Mouse (Mus musculus): ENCODE measurements around the gene Gm20696. TPM values are rescaled to one million over a fixed set of nuclear protein-coding genes. Genes with fewer than 3 reads are reported as not detected.

The Gm20696 gene
- polyA plus RNA-seq, 1 experiment, result 0.24 TPM

GRCm38 (mm10) chr6:99439214-99439877 is 227.3 kb downstream of the Gm20696 start:
- H3K4me3 ChIP-seq (ENCODE audit: low read depth, low read length), result no peak overlapping the region
- no peak overlapping the region for H3K9ac ChIP-seq (ENCODE audit: low read depth, poor library complexity, severe bottlenecking)
- H3K9me3 ChIP-seq (replicated peaks; ENCODE audit: control insufficient read depth, insufficient read depth, low read length, poor library complexity, severe bottlenecking), result no peaks in the 10 kb centered on the region; the same call in 1 of the 2 replicates
- H3K27me3 ChIP-seq (ENCODE audit: control insufficient read depth, insufficient read depth, low read length, poor library complexity, severe bottlenecking), result no peaks in the 10 kb centered on the region
- no peak for TF ChIP-seq POLR2A (IDR thresholded peaks at IDR 0.05; ENCODE audit: insufficient read depth, low read length)
- TF ChIP-seq CTCF (IDR thresholded peaks at IDR 0.05; ENCODE audit: low read depth, low read length), result no peak
- no peak for TF ChIP-seq EP300 (IDR thresholded peaks at IDR 0.05; ENCODE audit: insufficient read depth, low read depth, low read length)
- H3K27ac ChIP-seq (ENCODE audit: insufficient read depth, low read length), result no peak overlapping the region
- H3K4me1 ChIP-seq (ENCODE audit: control insufficient read depth, insufficient read depth, low read length), result no peaks in the 10 kb centered on the region
- H3K36me3 ChIP-seq (ENCODE audit: control insufficient read depth, insufficient read depth, low read length, poor library complexity, severe bottlenecking), result no peaks in the 10 kb centered on the region

GRCm38 (mm10) chr6:99436371-99436770 is 230.2 kb downstream of the Gm20696 start:
- Histone ChIP-seq H3K9me3 (replicated peaks; ENCODE audit: control insufficient read depth, insufficient read depth, low read length, poor library complexity, severe bottlenecking) (no peaks in the 10 kb centered on the region; the same call in 1 of the 2 replicates), H3K9ac (ENCODE audit: low read depth, poor library complexity, severe bottlenecking) (no peak overlapping the region), H3K27ac (ENCODE audit: insufficient read depth, low read length) (no peak overlapping the region), H3K27me3 (ENCODE audit: control insufficient read depth, insufficient read depth, low read length, poor library complexity, severe bottlenecking) (no peaks in the 10 kb centered on the region), H3K4me3 (ENCODE audit: low read depth, low read length) (no peak overlapping the region), H3K36me3 (ENCODE audit: control insufficient read depth, insufficient read depth, low read length, poor library complexity, severe bottlenecking) (no peaks in the 10 kb centered on the region), H3K4me1 (ENCODE audit: control insufficient read depth, insufficient read depth, low read length) (no peaks in the 10 kb centered on the region)
- no peak for TF ChIP-seq POLR2A (IDR thresholded peaks at IDR 0.05; ENCODE audit: insufficient read depth, low read length)
- no peak for TF ChIP-seq CTCF (IDR thresholded peaks at IDR 0.05; ENCODE audit: low read depth, low read length)
- no peak for TF ChIP-seq EP300 (IDR thresholded peaks at IDR 0.05; ENCODE audit: insufficient read depth, low read depth, low read length)

GRCm38 (mm10) chr6:99435140-99435539 is 231.5 kb downstream of the Gm20696 start:
- Histone ChIP-seq H3K36me3 (ENCODE audit: control insufficient read depth, insufficient read depth, low read length, poor library complexity, severe bottlenecking) (no peaks in the 10 kb centered on the region), H3K9me3 (replicated peaks; ENCODE audit: control insufficient read depth, insufficient read depth, low read length, poor library complexity, severe bottlenecking) (no peaks in the 10 kb centered on the region; the same call in 1 of the 2 replicates), H3K4me1 (ENCODE audit: control insufficient read depth, insufficient read depth, low read length) (no peaks in the 10 kb centered on the region), H3K27me3 (ENCODE audit: control insufficient read depth, insufficient read depth, low read length, poor library complexity, severe bottlenecking) (no peaks in the 10 kb centered on the region), H3K9ac (ENCODE audit: low read depth, poor library complexity, severe bottlenecking) (no peak overlapping the region), H3K4me3 (ENCODE audit: low read depth, low read length) (no peak overlapping the region), H3K27ac (ENCODE audit: insufficient read depth, low read length) (no peak overlapping the region)
- TF ChIP-seq EP300 (IDR thresholded peaks at IDR 0.05; ENCODE audit: insufficient read depth, low read depth, low read length) (no peak), CTCF (IDR thresholded peaks at IDR 0.05; ENCODE audit: low read depth, low read length) (no peak), POLR2A (IDR thresholded peaks at IDR 0.05; ENCODE audit: insufficient read depth, low read length) (no peak)

GRCm38 (mm10) chr6:99433006-99433405 is 233.6 kb downstream of the Gm20696 start:
- TF ChIP-seq POLR2A (IDR thresholded peaks at IDR 0.05; ENCODE audit: insufficient read depth, low read length), result no peak
- no peak for TF ChIP-seq CTCF (IDR thresholded peaks at IDR 0.05; ENCODE audit: low read depth, low read length)
- no peak for TF ChIP-seq EP300 (IDR thresholded peaks at IDR 0.05; ENCODE audit: insufficient read depth, low read depth, low read length)
- Histone ChIP-seq H3K9me3 (replicated peaks; ENCODE audit: control insufficient read depth, insufficient read depth, low read length, poor library complexity, severe bottlenecking) (no peaks in the 10 kb centered on the region; the same call in 1 of the 2 replicates), H3K36me3 (ENCODE audit: control insufficient read depth, insufficient read depth, low read length, poor library complexity, severe bottlenecking) (no peaks in the 10 kb centered on the region), H3K4me1 (ENCODE audit: control insufficient read depth, insufficient read depth, low read length) (no peaks in the 10 kb centered on the region), H3K27ac (ENCODE audit: insufficient read depth, low read length) (no peak overlapping the region), H3K4me3 (ENCODE audit: low read depth, low read length) (no peak overlapping the region), H3K27me3 (ENCODE audit: control insufficient read depth, insufficient read depth, low read length, poor library complexity, severe bottlenecking) (no peaks in the 10 kb centered on the region), H3K9ac (ENCODE audit: low read depth, poor library complexity, severe bottlenecking) (no peak overlapping the region)

GRCm38 (mm10) chr6:99431941-99432340 is 234.7 kb downstream of the Gm20696 start:
- no peaks in the 10 kb centered on the region for H3K4me1 ChIP-seq (ENCODE audit: control insufficient read depth, insufficient read depth, low read length)
- TF ChIP-seq POLR2A (IDR thresholded peaks at IDR 0.05; ENCODE audit: insufficient read depth, low read length), result no peak
- no peak overlapping the region for H3K4me3 ChIP-seq (ENCODE audit: low read depth, low read length)
- H3K27ac ChIP-seq (ENCODE audit: insufficient read depth, low read length), result no peak overlapping the region
- H3K9ac ChIP-seq (ENCODE audit: low read depth, poor library complexity, severe bottlenecking), result no peak overlapping the region
- no peaks in the 10 kb centered on the region for H3K36me3 ChIP-seq (ENCODE audit: control insufficient read depth, insufficient read depth, low read length, poor library complexity, severe bottlenecking)
- no peaks in the 10 kb centered on the region; the same call in 1 of the 2 replicates for H3K9me3 ChIP-seq (replicated peaks; ENCODE audit: control insufficient read depth, insufficient read depth, low read length, poor library complexity, severe bottlenecking)
- no peaks in the 10 kb centered on the region for H3K27me3 ChIP-seq (ENCODE audit: control insufficient read depth, insufficient read depth, low read length, poor library complexity, severe bottlenecking)

- Histone ChIP-seq H3K36me3 (ENCODE audit: control insufficient read depth, insufficient read depth, low read length, poor library complexity, severe bottlenecking) (no peaks in the 10 kb centered on the region), H3K4me3 (ENCODE audit: low read depth, low read length) (no peak overlapping the region), H3K27ac (ENCODE audit: insufficient read depth, low read length) (no peak overlapping the region), H3K9ac (ENCODE audit: low read depth, poor library complexity, severe bottlenecking) (no peak overlapping the region), H3K4me1 (ENCODE audit: control insufficient read depth, insufficient read depth, low read length) (no peaks in the 10 kb centered on the region), H3K27me3 (ENCODE audit: control insufficient read depth, insufficient read depth, low read length, poor library complexity, severe bottlenecking) (no peaks in the 10 kb centered on the region), H3K9me3 (replicated peaks; ENCODE audit: control insufficient read depth, insufficient read depth, low read length, poor library complexity, severe bottlenecking) (no peaks in the 10 kb centered on the region; the same call in 1 of the 2 replicates)
- no peak for TF ChIP-seq POLR2A (IDR thresholded peaks at IDR 0.05; ENCODE audit: insufficient read depth, low read length)
- TF ChIP-seq EP300 (IDR thresholded peaks at IDR 0.05; ENCODE audit: insufficient read depth, low read depth, low read length), result no peak
- no peak for TF ChIP-seq CTCF (IDR thresholded peaks at IDR 0.05; ENCODE audit: low read depth, low read length)
Observed at GRCm38 (mm10) chr6:99430560-99430959, 236.0 kb downstream of the Gm20696 start.

Data from ES-Bruce4 (cell line).